Mouse (Mus musculus) testis, adult 10 weeks (tissue): ENCODE results near the gene St7l. TPM values are rescaled to one million over a fixed set of nuclear protein-coding genes. Genes with fewer than 3 reads are reported as not detected.

ENCODE experiments used
- polyA plus RNA-seq: library from polyadenylated mRNA; stranded (reverse); fragments of 350-450 nt; fragmentation: Illumina TruSeq; extraction: RNeasy Lipid Tissue Mini Kit (QIAGEN cat#74804); gene quantifications from one replicate; pipeline ENCODE4 v1.2.3, GENCODE M21; 2014; ENCODE audit warnings: low read depth, low replicate concordance

Gene St7l
- polyA plus RNA-seq: 100.0 TPM

GRCm38 (mm10) chr3:104863786-104864650 is at the start of gene St7l, which contains the start of gene Capza1:
Gene St7l, plus strand, starts transcription at chr3:104864005.
Gene Capza1, minus strand, starts transcription at chr3:104864505.

GRCm38 (mm10) chr3:104817991-104818748 is 45.6 kb upstream of the St7l start, which contains the start of gene Mov10:
Gene Mov10, minus strand, starts transcription at chr3:104818563.

DNA sequence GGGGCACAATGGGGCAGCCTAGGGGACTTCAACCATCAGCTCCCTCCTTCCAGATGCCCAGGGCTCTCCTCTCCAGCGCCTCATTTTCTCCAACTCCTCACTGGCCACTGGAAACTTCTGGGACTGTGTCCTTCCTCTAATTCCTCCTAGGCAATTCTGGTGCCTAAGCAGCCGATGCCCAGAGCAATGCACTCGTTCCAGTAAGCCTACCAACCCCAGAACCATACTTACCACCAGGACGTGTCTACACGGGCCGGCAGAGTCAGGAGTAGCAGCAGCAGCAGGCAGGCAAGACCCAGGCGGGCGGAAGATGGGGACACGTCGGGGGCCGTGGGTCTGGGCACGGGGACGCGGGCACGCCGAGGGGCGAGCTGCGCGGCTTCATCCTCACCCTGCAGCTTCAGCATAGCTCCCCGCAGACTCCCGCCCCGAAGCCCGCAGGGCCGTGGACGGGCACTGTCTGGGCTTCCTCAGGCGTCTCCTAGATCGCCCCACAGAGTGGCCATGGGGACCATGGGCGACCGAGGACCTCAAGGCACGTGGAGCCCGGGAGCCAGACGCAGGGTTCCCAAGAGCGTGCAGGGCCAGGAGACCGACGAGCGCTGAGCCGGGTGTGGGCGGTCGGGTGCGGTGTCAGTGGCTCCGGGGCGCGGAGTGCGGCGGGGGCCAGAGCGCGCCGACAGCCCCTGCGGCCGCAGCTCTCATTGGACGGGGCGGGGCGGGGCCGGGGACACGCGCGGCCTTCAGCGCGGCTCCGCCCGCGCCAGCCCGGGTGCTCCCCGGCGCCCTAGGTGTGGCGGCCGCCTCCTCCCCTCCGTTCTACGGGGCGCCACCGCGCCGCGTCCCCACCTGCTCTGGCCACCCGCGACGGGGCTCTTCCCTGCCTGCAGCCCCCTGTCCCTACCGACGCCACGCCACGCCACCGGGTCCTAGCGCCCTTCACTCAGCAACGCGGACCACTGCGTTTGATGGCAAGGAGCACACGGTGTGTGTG is 97.6 kb downstream of the St7l start, which contains the start of gene Wnt2b:
TSS of gene Wnt2b (minus strand) at position 856 of the 994 bp plus-strand sequence.

Other genes starting within 250 kb of the St7l start
- 25.1 TPM for gene Slc16a1, start 225.3 kb upstream of the St7l start, polyA plus RNA-seq
- 3.4 TPM for gene Ppm1j, start 82.9 kb upstream of the St7l start, polyA plus RNA-seq
- 0.85 TPM for gene Fam19a3, start 82.2 kb upstream of the St7l start, polyA plus RNA-seq
- gene Rhoc, start 75.6 kb upstream of the St7l start, polyA plus RNA-seq: 1.0 TPM
- gene Mov10, start 45.4 kb upstream of the St7l start, polyA plus RNA-seq: 1.0 TPM
- gene Capza1, start 500 bp downstream of the St7l start, polyA plus RNA-seq: 486 TPM
- 0.46 TPM for gene Wnt2b, start 97.9 kb downstream of the St7l start, polyA plus RNA-seq
- gene Cttnbp2nl, start 189.1 kb downstream of the St7l start, polyA plus RNA-seq: 31.7 TPM
- 1.5 TPM for gene 4930564D02Rik, start 202.8 kb downstream of the St7l start, polyA plus RNA-seq